Mouse (Mus musculus) limb, embryonic 13.5 days (tissue): ENCODE results near the gene Pde4dip. TPM values are rescaled to one million over a fixed set of nuclear protein-coding genes. Genes with fewer than 3 reads are reported as not detected.

ENCODE experiments used
- ATAC-seq: fragments of 200-750 bp; cut with Nextera tagmentation; 2 replicates; pipeline ENCODE4 v1.8.0; 2017; ENCODE audit warnings: low read depth, moderate number of reproducible peaks, moderate TSS enrichment; ENCODE audit not compliant: low FRiP score
- H3K27ac ChIP-seq: fragments of 300-500 bp; sonication (generic); 2 replicates; pipeline ENCODE4 v1.5.1; 2015; ENCODE audit warnings: inconsistent platforms, mild to moderate bottlenecking, moderate library complexity
- H3K27me3 ChIP-seq: fragments of 300-500 bp; sonication (generic); 2 replicates; pipeline ENCODE4 v1.6.1; 2015; ENCODE audit warnings: mild to moderate bottlenecking, inconsistent platforms
- H3K36me3 ChIP-seq: fragments of 300-500 bp; sonication (generic); 2 replicates; pipeline ENCODE4 v1.6.1; 2015; ENCODE audit warnings: inconsistent platforms, mild to moderate bottlenecking, moderate library complexity
- H3K4me1 ChIP-seq: fragments of 300-500 bp; sonication (generic); 2 replicates; pipeline ENCODE4 v1.6.1; 2015; ENCODE audit warnings: inconsistent platforms
- H3K4me2 ChIP-seq: fragments of 300-500 bp; sonication (generic); replicated peaks from 2 replicates; pipeline ENCODE4 v1.6.1; 2015; ENCODE audit warnings: inconsistent platforms, mild to moderate bottlenecking, moderate library complexity
- H3K4me3 ChIP-seq: fragments of 300-500 bp; sonication (generic); 2 replicates; pipeline ENCODE4 v1.5.1; 2015; ENCODE audit warnings: moderate library complexity, mild to moderate bottlenecking, inconsistent platforms
- H3K9ac ChIP-seq: fragments of 300-500 bp; sonication (generic); 2 replicates; pipeline ENCODE4 v1.6.1; 2015; ENCODE audit warnings: mild to moderate bottlenecking, inconsistent platforms
- H3K9me3 ChIP-seq: fragments of 300-500 bp; sonication (generic); 2 replicates; pipeline ENCODE4 v1.6.1; 2016; ENCODE audit warnings: inconsistent platforms
- WGBS: fragments of 180-500 bp; shearing (Covaris S2); methylation state at CpG from one replicate; pipeline ENCODE4 v1.1.7; 2015; 5-methylcytosine and 5-hydroxymethylcytosine counted together
- polyA plus RNA-seq: library from polyadenylated mRNA; unstranded; fragments of >200 nt; fragmentation: Nextera tagmentation; extraction: Ambion mirVana; gene quantifications from 2 replicates; pipeline ENCODE4 v1.2.1, GENCODE M21; 2015

Gene Pde4dip
- polyA plus RNA-seq, 1 experiment from 2014 or later = 36.6 TPM

DNA sequence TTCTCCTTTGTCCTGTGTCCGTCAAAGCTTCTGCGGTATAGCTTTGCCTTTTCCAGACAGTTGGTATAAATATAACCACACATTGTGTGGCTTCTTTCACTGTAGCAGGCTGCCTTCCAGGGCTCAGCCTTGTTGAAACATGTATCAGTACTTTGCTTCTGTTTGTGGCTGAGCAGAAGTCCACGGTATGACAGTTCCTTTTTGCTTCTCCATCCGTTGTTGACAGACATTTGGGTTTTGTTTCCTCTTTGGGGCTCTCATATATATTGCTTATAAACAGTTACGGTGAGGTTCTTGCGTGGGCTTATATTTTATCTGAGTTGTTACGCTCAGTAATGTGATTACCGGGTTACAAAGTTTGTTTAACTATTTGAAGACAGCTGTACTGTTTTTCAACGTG lies 223.0 kb downstream of the Pde4dip start:
- Histone ChIP-seq H3K9me3 (no peaks in the 10 kb centered on the region), H3K27ac (no peak overlapping the region), H3K9ac (no peak overlapping the region), H3K4me1 (peaks cover 19% of the 10 kb centered on the region), H3K27me3 (no peaks in the 10 kb centered on the region), H3K4me3 (no peak overlapping the region), H3K4me2 (no peak overlapping the region), H3K36me3 (peaks cover 51% of the 10 kb centered on the region)
- 88% methylated on average over 9 of the region's 9 CpGs for WGBS
- ATAC-seq = no peak

- Histone ChIP-seq H3K4me3 (no peak overlapping the region), H3K27me3 (no peaks in the 10 kb centered on the region), H3K36me3 (peaks cover 25% of the 10 kb centered on the region), H3K4me1 (peaks cover 35% of the 10 kb centered on the region), H3K4me2 (0 out of 2 replicates have a peak overlapping the region, but pooled peaks have one; percentile 7), H3K27ac (no peak overlapping the region), H3K9ac (no peak overlapping the region), H3K9me3 (no peaks in the 10 kb centered on the region)
- ATAC-seq = no peak
- 46% methylated on average over 8 of the region's 8 CpGs for WGBS
Measured at GRCm38 (mm10) chr3:97661206-97661605, 227.3 kb downstream of the Pde4dip start.

GRCm38 (mm10) chr3:97659746-97660145 lies 228.8 kb downstream of the Pde4dip start:
- Histone ChIP-seq H3K9ac (0 out of 2 replicates have a peak overlapping the region, but pooled peaks have one; percentile 4), H3K4me3 (peak overlapping the region; percentile 81), H3K4me2 (peak overlapping the region; percentile 84), H3K36me3 (peaks cover 14% of the 10 kb centered on the region), H3K27me3 (no peaks in the 10 kb centered on the region), H3K4me1 (peaks cover 35% of the 10 kb centered on the region), H3K9me3 (no peaks in the 10 kb centered on the region), H3K27ac (no peak overlapping the region)
- ATAC-seq = no peak
- WGBS = 92% methylated on average over 7 of the region's 7 CpGs

DNA sequence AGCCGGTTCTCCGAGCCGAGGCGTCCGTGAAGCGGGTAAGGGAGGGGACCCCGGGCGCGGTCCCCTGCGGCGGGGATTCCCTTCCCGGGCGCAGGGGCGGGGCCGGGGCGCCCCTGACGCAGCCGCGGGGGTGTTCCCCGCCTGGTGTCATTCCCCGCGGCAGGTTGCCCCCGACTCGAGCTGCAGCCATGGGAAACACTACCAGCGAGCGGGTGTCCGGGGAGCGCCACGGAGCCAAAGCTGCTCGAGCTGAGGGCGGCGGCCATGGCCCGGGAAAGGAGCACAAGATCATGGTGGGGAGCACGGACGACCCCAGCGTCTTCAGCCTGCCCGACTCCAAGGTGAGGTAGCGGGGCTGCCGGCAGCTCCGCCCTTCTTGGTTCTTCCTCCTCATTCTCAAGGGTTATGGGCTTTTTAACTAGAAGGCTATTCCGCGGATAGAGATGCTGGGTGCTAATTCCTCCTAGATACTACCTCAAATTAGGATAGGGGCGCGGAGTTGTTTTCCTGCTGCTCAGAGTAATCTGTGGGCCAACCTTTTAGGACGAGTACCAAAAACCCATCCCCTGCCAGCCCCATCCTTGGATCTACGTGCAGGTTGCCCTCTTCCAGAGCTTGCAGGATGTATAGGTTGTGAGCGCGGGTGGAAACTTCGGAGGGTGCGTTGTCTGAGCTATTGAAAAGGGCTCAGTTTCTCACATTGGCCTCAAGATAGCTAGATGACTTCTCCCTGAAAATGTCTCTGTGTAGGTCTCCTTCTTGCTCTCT lies 229.9 kb downstream of the Pde4dip start:
- H3K36me3 ChIP-seq = peaks cover 7% of the 10 kb centered on the region; the same call in 1 of the 2 replicates
- peak overlapping the region; percentile 76 for H3K9ac ChIP-seq
- H3K4me1 ChIP-seq = peaks cover 35% of the 10 kb centered on the region
- H3K27me3 ChIP-seq = no peaks in the 10 kb centered on the region
- no peaks in the 10 kb centered on the region for H3K9me3 ChIP-seq
- H3K27ac ChIP-seq = no peak overlapping the region
- peak; percentile 78; the same call in 1 of the 2 replicates for ATAC-seq
- H3K4me3 ChIP-seq = peak overlapping the region; percentile 81
- 1% methylated on average over 46 of the region's 50 CpGs for WGBS
- H3K4me2 ChIP-seq = peak overlapping the region; percentile 84

DNA sequence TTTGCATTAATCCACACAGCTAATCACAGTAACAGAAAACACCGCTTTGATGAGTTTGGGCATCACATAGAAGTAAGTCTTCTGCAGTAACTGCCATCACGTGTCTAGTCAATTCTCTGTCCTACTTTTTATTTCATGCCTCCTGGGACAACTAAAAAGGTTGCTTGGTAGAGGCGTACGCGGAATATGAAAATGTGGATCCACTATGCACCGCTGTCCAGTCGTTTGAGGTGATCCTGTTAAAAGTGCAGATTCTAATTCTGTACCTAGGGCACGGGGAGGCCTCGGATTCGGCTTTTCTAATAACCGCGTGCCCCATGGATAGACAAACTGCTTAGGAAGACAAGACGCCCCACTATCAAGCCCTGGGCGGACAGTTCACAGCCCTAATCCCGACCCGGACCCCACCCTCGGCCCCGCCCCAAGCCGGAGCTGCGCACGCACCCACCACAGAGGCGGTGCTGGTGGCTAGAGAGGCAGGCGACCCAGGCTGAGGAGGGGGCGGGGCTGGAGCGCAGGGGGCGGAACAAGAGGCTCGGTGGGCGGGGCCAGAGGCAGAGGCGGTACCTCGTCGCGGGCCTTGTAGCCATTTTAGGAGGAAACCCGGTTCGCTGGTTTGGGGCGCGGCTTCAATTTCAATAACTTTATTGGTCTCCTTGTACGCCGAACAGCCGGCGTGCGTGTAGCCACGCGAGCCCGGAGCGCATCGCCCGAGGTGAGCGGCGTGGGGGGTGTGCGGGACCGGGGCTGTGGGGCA lies 230.7 kb downstream of the Pde4dip start, which contains the start of gene Prkab2:
Gene Prkab2, plus strand, starts transcription at position 539 of the 757 bp plus-strand sequence.
- Histone ChIP-seq H3K27ac (no peak within 1 kb of the TSS), H3K4me2 (peak within 1 kb of the TSS; percentile 84), H3K4me3 (peak within 1 kb of the TSS; percentile 81), H3K4me1 (peaks cover 35% of the 10 kb centered on the region), H3K27me3 (no peaks in the 10 kb centered on the region), H3K9me3 (no peaks in the 10 kb centered on the region), H3K36me3 (peaks cover 6% of the 10 kb centered on the region; the same call in 1 of the 2 replicates), H3K9ac (peak within 1 kb of the TSS; percentile 76)
- ATAC-seq = peak; percentile 95
- 1% methylated on average over 50 of the region's 51 CpGs for WGBS

DNA sequence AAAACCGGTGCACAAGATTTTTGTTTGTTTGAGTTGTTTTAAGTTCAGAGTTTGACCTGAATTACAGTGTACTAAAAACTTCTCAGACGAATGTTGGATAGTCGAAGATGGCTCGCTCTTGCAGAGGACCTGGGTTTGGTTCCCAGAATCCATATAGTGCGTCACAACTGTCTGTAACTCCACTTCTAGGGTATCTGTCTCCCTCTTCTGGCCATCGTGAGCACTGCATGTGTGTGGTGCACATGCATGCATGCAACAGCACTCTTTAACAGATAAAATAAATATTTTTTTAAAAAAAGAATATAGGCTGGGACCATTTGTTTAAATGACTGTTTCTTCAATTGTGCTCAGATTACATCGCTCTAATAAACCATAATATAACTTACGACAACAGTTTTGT lies 233.6 kb downstream of the Pde4dip start:
- no peaks in the 10 kb centered on the region for H3K27me3 ChIP-seq
- WGBS = 83% methylated on average over 8 of the region's 8 CpGs
- peaks cover 14% of the 10 kb centered on the region for H3K4me1 ChIP-seq
- no peak overlapping the region for H3K4me3 ChIP-seq
- H3K27ac ChIP-seq = no peak overlapping the region
- no peak for ATAC-seq
- no peaks in the 10 kb centered on the region for H3K9me3 ChIP-seq
- H3K4me2 ChIP-seq = no peak overlapping the region
- no peak overlapping the region for H3K9ac ChIP-seq
- H3K36me3 ChIP-seq = no peaks in the 10 kb centered on the region

DNA sequence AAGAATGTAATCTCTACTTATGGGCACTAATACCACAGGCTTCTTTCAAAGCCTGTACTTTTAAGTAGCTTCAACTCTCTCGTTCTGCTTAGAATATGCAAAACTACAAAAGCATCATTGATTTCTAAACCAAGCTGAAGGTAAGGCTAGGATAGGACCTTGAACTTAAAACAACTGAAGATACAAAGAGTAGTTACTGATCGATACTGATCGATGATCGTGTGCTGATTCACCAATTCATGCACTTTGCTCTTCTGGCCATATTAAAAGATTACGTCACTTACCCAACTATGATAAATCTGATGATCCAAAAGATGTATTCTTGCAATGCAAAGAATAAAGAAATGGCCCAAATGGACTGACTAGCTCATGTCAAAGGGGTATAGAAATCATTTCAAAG lies 234.7 kb downstream of the Pde4dip start:
- Histone ChIP-seq H3K9me3 (no peaks in the 10 kb centered on the region), H3K4me2 (no peak overlapping the region), H3K9ac (no peak overlapping the region), H3K4me1 (peaks cover 4% of the 10 kb centered on the region), H3K27me3 (no peaks in the 10 kb centered on the region), H3K36me3 (no peaks in the 10 kb centered on the region), H3K4me3 (no peak overlapping the region), H3K27ac (no peak overlapping the region)
- WGBS = 92% methylated on average over 5 of the region's 5 CpGs
- no peak for ATAC-seq

DNA sequence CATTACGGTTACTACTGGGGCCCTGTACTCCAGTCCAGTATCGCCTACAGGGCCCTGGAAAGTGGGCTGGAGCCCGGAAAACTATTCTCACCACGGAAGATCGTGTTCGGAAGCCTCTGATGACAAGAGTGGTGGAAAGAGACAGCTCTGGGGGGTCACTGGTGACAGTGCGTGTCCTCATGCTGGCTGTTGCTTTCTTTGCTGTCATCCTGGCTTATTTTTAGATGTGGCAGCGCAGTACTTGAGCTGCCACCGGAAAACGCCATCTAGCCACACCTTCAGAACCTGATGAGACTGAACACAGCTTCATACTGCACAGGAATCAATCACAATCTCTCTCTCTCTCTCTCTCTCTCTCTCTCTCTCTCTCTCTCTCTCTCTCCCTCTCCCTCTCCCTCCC lies 236.9 kb downstream of the Pde4dip start:
- 80% methylated on average over 10 of the region's 10 CpGs for WGBS
- no peaks in the 10 kb centered on the region for H3K9me3 ChIP-seq
- no peak for ATAC-seq

GRCm38 (mm10) chr3:97649469-97649868 lies 239.0 kb downstream of the Pde4dip start:
- Histone ChIP-seq H3K4me1 (no peaks in the 10 kb centered on the region), H3K9ac (no peak overlapping the region), H3K27me3 (no peaks in the 10 kb centered on the region), H3K4me2 (no peak overlapping the region), H3K4me3 (no peak overlapping the region), H3K9me3 (no peaks in the 10 kb centered on the region), H3K27ac (no peak overlapping the region), H3K36me3 (no peaks in the 10 kb centered on the region)
- no peak for ATAC-seq
- WGBS = 77% methylated on average over 6 of the region's 6 CpGs

More for the DNA sequence above, 236.9 kb downstream of the Pde4dip start:
- Histone ChIP-seq H3K4me1 (no peaks in the 10 kb centered on the region), H3K4me2 (no peak overlapping the region), H3K27ac (no peak overlapping the region), H3K4me3 (no peak overlapping the region), H3K36me3 (no peaks in the 10 kb centered on the region), H3K27me3 (no peaks in the 10 kb centered on the region), H3K9ac (no peak overlapping the region)

DNA sequence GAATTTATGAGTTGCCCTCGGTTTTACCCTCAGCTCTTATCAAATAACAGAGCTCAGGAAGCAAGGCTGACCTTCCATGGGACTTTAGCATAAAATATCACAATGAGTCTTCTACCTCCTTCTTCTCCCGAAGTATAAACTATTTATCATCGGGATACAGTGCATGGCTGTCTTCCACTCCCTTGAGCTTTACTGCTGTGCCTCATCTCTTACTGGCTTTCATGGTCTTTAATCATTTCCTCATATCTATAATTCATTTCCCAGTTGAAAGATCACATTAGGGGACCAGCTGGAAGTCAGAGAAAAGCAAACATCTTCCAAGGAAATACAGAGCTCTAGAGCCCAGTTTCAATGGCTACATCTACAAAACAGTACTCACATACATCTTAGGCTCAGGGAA lies 239.5 kb downstream of the Pde4dip start:
- no peak overlapping the region for H3K4me2 ChIP-seq
- H3K36me3 ChIP-seq = no peaks in the 10 kb centered on the region
- H3K9ac ChIP-seq = no peak overlapping the region
- no peak overlapping the region for H3K4me3 ChIP-seq
- no peaks in the 10 kb centered on the region for H3K4me1 ChIP-seq
- no peaks in the 10 kb centered on the region for H3K9me3 ChIP-seq
- H3K27ac ChIP-seq = no peak overlapping the region
- no peaks in the 10 kb centered on the region for H3K27me3 ChIP-seq
- no peak for ATAC-seq
- 78% methylated on average over 3 of the region's 3 CpGs for WGBS

DNA sequence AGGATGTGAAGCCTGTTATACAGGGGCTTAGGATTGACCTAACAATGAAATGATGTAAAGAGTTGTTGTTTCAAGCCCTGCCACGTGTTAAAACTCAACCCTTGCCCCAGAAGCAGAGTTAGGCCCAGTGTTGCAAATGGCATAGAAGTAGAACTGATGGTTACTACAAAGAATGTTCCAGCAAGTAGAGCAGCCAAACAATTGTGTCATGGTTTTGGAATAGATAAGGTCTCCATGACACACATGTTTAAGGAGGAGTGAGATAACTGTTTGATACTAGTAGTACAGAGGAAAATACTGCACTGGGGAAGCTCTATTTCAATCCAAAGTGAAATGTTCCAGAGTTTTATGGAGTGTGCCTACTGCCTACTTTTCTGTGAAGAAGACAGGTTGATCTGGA lies 240.0 kb downstream of the Pde4dip start:
- Histone ChIP-seq H3K9ac (no peak overlapping the region), H3K4me1 (no peaks in the 10 kb centered on the region), H3K36me3 (no peaks in the 10 kb centered on the region), H3K27me3 (no peaks in the 10 kb centered on the region), H3K4me3 (no peak overlapping the region), H3K4me2 (no peak overlapping the region), H3K27ac (no peak overlapping the region), H3K9me3 (no peaks in the 10 kb centered on the region)
- 45% methylated on average over 1 of the region's 1 CpGs for WGBS
- no peak for ATAC-seq

GRCm38 (mm10) chr3:97642001-97642400 lies 246.5 kb downstream of the Pde4dip start:
- Histone ChIP-seq H3K4me1 (no peaks in the 10 kb centered on the region), H3K4me2 (no peak overlapping the region), H3K36me3 (no peaks in the 10 kb centered on the region), H3K4me3 (no peak overlapping the region), H3K27me3 (no peaks in the 10 kb centered on the region), H3K9ac (no peak overlapping the region), H3K27ac (no peak overlapping the region), H3K9me3 (no peaks in the 10 kb centered on the region)
- WGBS = 88% methylated on average over 9 of the region's 9 CpGs
- ATAC-seq = no peak
